Mouse (Mus musculus) liver, adult 2 months (tissue): ENCODE results near the gene Mtfr2.

ENCODE experiments used
- CTCF ChIP-seq: fragments of 200-500 bp; IDR thresholded peaks from 2 replicates; pipeline ENCODE4 v1.5.1; 2011; ENCODE audit warnings: low read depth, low read length, control low read depth
- POLR2A ChIP-seq: fragments of 200-500 bp; IDR thresholded peaks from 2 replicates; pipeline ENCODE4 v1.6.1; 2011; ENCODE audit warnings: low read length, control low read depth; ENCODE audit not compliant: insufficient read depth; ENCODE audit errors: extremely low read depth

GRCm38 (mm10) chr10:20402941-20403340, 55.4 kb downstream of the Mtfr2 start:
- no peak for TF ChIP-seq CTCF
- TF ChIP-seq POLR2A = no peak
